Mouse (Mus musculus) stomach, postnatal 0 days (tissue): ENCODE results near the gene B4galt7.
"Not testable (repeated sequence)": the region's sequence is repeated elsewhere in the genome, so short reads cannot be mapped to it uniquely, and the experiment has no call there.

Experiments
- CTCF ChIP-seq: IDR thresholded peaks from 2 replicates; pipeline ENCODE4 v1.5.1; 2016; ENCODE audit warnings: antibody characterized with exemption, low read depth, mild to moderate bottlenecking, moderate library complexity
- EP300 ChIP-seq: optimal IDR thresholded peaks from 2 replicates; pipeline ENCODE3; 2016; ENCODE audit warnings: antibody characterized with exemption

- not testable (repeated sequence) for TF ChIP-seq CTCF, EP300
Measured at GRCm38 (mm10) chr13:55622156-55622648, 22.5 kb downstream of the B4galt7 start.
